Comparison of ENCODE assay signal across 9 mouse cellular contexts in genomic region chr15:86140323-86140722, GRCm38 (mm10). TPM values are rescaled to one million over a fixed set of nuclear protein-coding genes. Genes with fewer than 3 reads are reported as not detected.
DNase-seq lines count a peak whose midpoint lies in the region; ATAC-seq and TF ChIP-seq lines count a peak whose summit lies in the region.
"Had no signal": no experiment of that assay in that cellular context is flagged by ENCODE, and none has a peak within 500 bp of the region (broad histone marks: within the 10 kb centered on the region; RNA-seq: fewer than 3 reads in every experiment).

No protein-coding gene starts in this region.

- intact Hi-C loops in heart, postnatal 10 days (cut with DNase I), result no loop called here

- H3K27ac ChIP-seq in CH12.LX (ENCODE audit: insufficient read depth, low read depth), result no peak overlapping the region
- H3K27ac ChIP-seq in forebrain, embryonic 14.5 days (ENCODE audit: low read depth, low read length), result no peak overlapping the region
- H3K27ac ChIP-seq in kidney, postnatal 0 days, result no peak overlapping the region
- H3K27ac ChIP-seq: liver, embryonic 15.5 days had no signal

- peak; percentile 76 to 88 for TF ChIP-seq CTCF in CH12.LX (conservative IDR thresholded peaks at IDR 0.05 in 1 of 2, IDR thresholded peaks at IDR 0.05 in 1 of 2; ENCODE audit: low read depth in 2 of 2, low read length in 2 of 2)
- TF ChIP-seq CTCF in kidney, postnatal 0 days (IDR thresholded peaks at IDR 0.05; ENCODE audit: low read depth), result peak; percentile 94

- no peak for TF ChIP-seq EP300 in CH12.LX (IDR thresholded peaks at IDR 0.05; ENCODE audit: low read length)

- peak; percentile 10; the same call in 1 of the 2 replicates for TF ChIP-seq RAD21 in CH12.LX (IDR thresholded peaks at IDR 0.05; ENCODE audit: low read depth, low read length)

- dilution Hi-C loops in CH12.LX (cut with MboI; ENCODE audit: extremely low pct_ligation_motif_present, extremely low pct_unique_long_range_greater_than_20kb, low sequenced_read_pairs), result no loop called here

- DNase-seq in heart, postnatal 10 days, result peak; percentile 61 to 80
- DNase-seq in heart, adult 11 months, result no peak
- DNase-seq in CH12.LX (ENCODE audit: extremely low read depth), result peak; percentile 35
- peak; percentile 44 for DNase-seq in c-Kit-positive CD71-positive TER-119-positive erythroid progenitor cells, embryonic 14.5 days (ENCODE audit: low spot score)
- DNase-seq in forebrain, embryonic 14.5 days (ENCODE audit: low spot score), result peak; percentile 80
- peak; percentile 83 for DNase-seq in kidney, postnatal 0 days (ENCODE audit: low spot score)
- DNase-seq in right cerebral cortex, postnatal 10 days (ENCODE audit: low spot score in 2 of 2), result peak; percentile 73 to 80

- WGBS in forebrain, embryonic 14.5 days, result 30% methylated on average over 10 of the region's 10 CpGs
- WGBS in kidney, postnatal 0 days, result 37% methylated on average over 10 of the region's 10 CpGs

- no peak overlapping the region for H3K9ac ChIP-seq in CH12.LX (ENCODE audit: insufficient read depth, low read depth)
- no peak overlapping the region for H3K9ac ChIP-seq in forebrain, embryonic 14.5 days (ENCODE audit: low read length)
- no peak overlapping the region for H3K9ac ChIP-seq in kidney, postnatal 0 days (ENCODE audit: low read depth, low read length)
- H3K9ac ChIP-seq: liver, embryonic 15.5 days had no signal

- ATAC-seq in forebrain, embryonic 14.5 days, result peak; percentile 43; the same call in 1 of the 2 replicates
- ATAC-seq in kidney, postnatal 0 days (replicated peaks; ENCODE audit: low FRiP score, low read depth), result peak; percentile 10; the same call in 1 of the 2 replicates
- ATAC-seq in megakaryocyte, adult 5-6 weeks (ENCODE audit: poor library complexity, severe bottlenecking), result peak; percentile 59

- no peak overlapping the region for H3K4me2 ChIP-seq in CH12.LX (ENCODE audit: insufficient read depth, low read depth, poor library complexity, severe bottlenecking)
- H3K4me2 ChIP-seq in forebrain, embryonic 14.5 days (ENCODE audit: low read length), result no peak overlapping the region
- no peak overlapping the region for H3K4me2 ChIP-seq in kidney, postnatal 0 days (ENCODE audit: low read length)
- H3K4me2 ChIP-seq: liver, embryonic 15.5 days had no signal

- no peaks in the 10 kb centered on the region for H3K79me2 ChIP-seq in CH12.LX (replicated peaks; ENCODE audit: control insufficient read depth, extremely low read depth, insufficient read depth, poor library complexity, severe bottlenecking)

- peaks cover 0 to 11% of the 10 kb centered on the region in 2 experiments; a peak in 2 of 4 replicates for H3K4me1 ChIP-seq in CH12.LX (ENCODE audit: control insufficient read depth in 1 of 2, insufficient read depth in 2 of 2)
- no peaks in the 10 kb centered on the region for H3K4me1 ChIP-seq in forebrain, embryonic 14.5 days (ENCODE audit: control insufficient read depth, insufficient read depth, low read length)
- H3K4me1 ChIP-seq in kidney, postnatal 0 days (replicated peaks; ENCODE audit: insufficient read depth, low read length), result no peaks in the 10 kb centered on the region

- H3K36me3 ChIP-seq in CH12.LX (replicated peaks in 1 of 2; ENCODE audit: control insufficient read depth in 1 of 2, insufficient read depth in 1 of 2, low read length in 1 of 2), result peaks cover 12 to 22% of the 10 kb centered on the region in 2 experiments
- H3K36me3 ChIP-seq in forebrain, embryonic 14.5 days (ENCODE audit: control insufficient read depth, insufficient read depth, low read length), result peaks cover 61% of the 10 kb centered on the region
- H3K36me3 ChIP-seq in kidney, postnatal 0 days (ENCODE audit: insufficient read depth, low read length), result peaks cover 19% of the 10 kb centered on the region; the same call in 1 of the 2 replicates

- TF ChIP-seq POLR2A in CH12.LX (IDR thresholded peaks at IDR 0.05; ENCODE audit: low read depth, low read length), result no peak

- H3K27me3 ChIP-seq in CH12.LX (replicated peaks), result peaks cover 6% of the 10 kb centered on the region
- H3K27me3 ChIP-seq in forebrain, embryonic 14.5 days (replicated peaks; ENCODE audit: control insufficient read depth, insufficient read depth, low read length), result no peaks in the 10 kb centered on the region
- no peaks in the 10 kb centered on the region for H3K27me3 ChIP-seq in kidney, postnatal 0 days (ENCODE audit: insufficient read depth, low read length)
- H3K27me3 ChIP-seq: liver, embryonic 15.5 days had no signal

- no peak overlapping the region for H3K4me3 ChIP-seq in CH12.LX (replicated peaks in 1 of 3; ENCODE audit: low read depth in 2 of 3, low read length in 2 of 3, poor library complexity in 1 of 3)
- no peak overlapping the region for H3K4me3 ChIP-seq in forebrain, embryonic 14.5 days (ENCODE audit: low read depth, low read length)
- no peak overlapping the region for H3K4me3 ChIP-seq in kidney, postnatal 0 days (replicated peaks; ENCODE audit: low read depth, low read length)
- H3K4me3 ChIP-seq: liver, embryonic 15.5 days had no signal

- no peaks in the 10 kb centered on the region for H3K9me3 ChIP-seq in CH12.LX (replicated peaks; ENCODE audit: low read length)
- H3K9me3 ChIP-seq in forebrain, embryonic 14.5 days (replicated peaks; ENCODE audit: control insufficient read depth, low read length), result no peaks in the 10 kb centered on the region
- no peaks in the 10 kb centered on the region for H3K9me3 ChIP-seq in kidney, postnatal 0 days (replicated peaks; ENCODE audit: low read length)
- H3K9me3 ChIP-seq: liver, embryonic 15.5 days had no signal

- in situ Hi-C loops in CH12.LX (cut with MboI; ENCODE audit: low pct_ligation_motif_present, low pct_unique_long_range_greater_than_20kb, low sequenced_read_pairs), result no loop called here

TF ChIP-seq in CH12.LX, 34 proteins besides CTCF, POLR2A, EP300 and RAD21:
- no peak for TF ChIP-seq KAT2A (IDR thresholded peaks at IDR 0.05; ENCODE audit: insufficient replicate concordance, low read length)
- peak; percentile 55 for TF ChIP-seq SMC3 (IDR thresholded peaks at IDR 0.05; ENCODE audit: low read depth, low read length)

RNA-seq across cellular contexts. Expression of gene Cerk, which starts 45.6 kb away (rescaled TPM):
- total RNA-seq in heart, postnatal 10 days (2021), result 10 to 100 TPM; 40.4 to 45.9 TPM
- total RNA-seq in CH12.LX (2012; rRNA removed) (8.8 and 10.3 TPM in 2 replicates), CH12.LX (2014; rRNA removed) (3.7 and 4.4 TPM in 2 replicates)
- polyA plus RNA-seq in CH12.LX (2012; ENCODE audit: insufficient read length, low read depth), result 2.2 and 2.5 TPM in 2 replicates
- polyA plus RNA-seq in forebrain, embryonic 14.5 days (2014; fragmentation: Nextera tagmentation; extraction: Ambion mirVana), result 20.8 and 21.3 TPM in 2 replicates
- 9.4 and 10.6 TPM in 2 replicates for polyA plus RNA-seq in kidney, postnatal 0 days (2015; fragmentation: Nextera tagmentation; extraction: Ambion mirVana)
- 22.7 and 24.4 TPM in 2 replicates for total RNA-seq in megakaryocyte, adult 5-6 weeks (2015)
- 35.4 and 41.2 TPM in 2 replicates for total RNA-seq in megakaryocyte, adult 5-6 weeks (2017)
